ENCODE assay signal across 8 mouse cellular contexts in genomic region chr14:61555931-61556288, GRCm38 (mm10). TPM values are rescaled to one million over a fixed set of nuclear protein-coding genes. Genes with fewer than 3 reads are reported as not detected.
DNase-seq lines count a peak whose midpoint lies in the region; ATAC-seq and TF ChIP-seq lines count a peak whose summit lies in the region.

No protein-coding gene starts in this region.

- H3K4me1 ChIP-seq in kidney, postnatal 0 days (replicated peaks; ENCODE audit: insufficient read depth, low read length), result no peaks in the 10 kb centered on the region
- H3K4me1 ChIP-seq in brown adipose tissue, adult 24 weeks (ENCODE audit: control insufficient read depth, insufficient read depth, insufficient read length, low read length), result 0 out of 2 replicates have a peak, but pooled peaks cover 2% of the 10 kb centered on the region
- no peaks in the 10 kb centered on the region for H3K4me1 ChIP-seq in hindbrain, embryonic 12.5 days
- 0 out of 2 replicates have a peak, but pooled peaks cover 2% of the 10 kb centered on the region for H3K4me1 ChIP-seq in midbrain, embryonic 14.5 days (ENCODE audit: control insufficient read depth, insufficient read depth, low read length)

- H3K36me3 ChIP-seq in kidney, postnatal 0 days (ENCODE audit: insufficient read depth, low read length), result no peaks in the 10 kb centered on the region
- H3K36me3 ChIP-seq in hindbrain, embryonic 12.5 days, result no peaks in the 10 kb centered on the region
- no peaks in the 10 kb centered on the region for H3K36me3 ChIP-seq in midbrain, embryonic 14.5 days (ENCODE audit: control insufficient read depth, insufficient read depth, low read length)

- no peak for DNase-seq in kidney, postnatal 0 days (ENCODE audit: low spot score)
- no peak for DNase-seq in kidney, postnatal 10 days
- no peak for DNase-seq in midbrain, embryonic 14.5 days
- no peak for DNase-seq in thymus, adult 18-20 months
- DNase-seq in thymus, postnatal 36 days, result no peak
- DNase-seq in thymus, postnatal 14 days, result no peak

- H3K27ac ChIP-seq in kidney, postnatal 0 days, result peak overlapping the region; percentile 85
- no peak overlapping the region for H3K27ac ChIP-seq in brown adipose tissue, adult 24 weeks (replicated peaks; ENCODE audit: low read depth, low read length)
- peak overlapping the region; percentile 90 for H3K27ac ChIP-seq in hindbrain, embryonic 12.5 days
- peak overlapping the region; percentile 84 for H3K27ac ChIP-seq in midbrain, embryonic 14.5 days (replicated peaks; ENCODE audit: low read depth, low read length)

- no peaks in the 10 kb centered on the region for H3K27me3 ChIP-seq in kidney, postnatal 0 days (ENCODE audit: insufficient read depth, low read length)
- no peaks in the 10 kb centered on the region for H3K27me3 ChIP-seq in hindbrain, embryonic 12.5 days
- no peaks in the 10 kb centered on the region for H3K27me3 ChIP-seq in midbrain, embryonic 14.5 days (ENCODE audit: control insufficient read depth, insufficient read depth, low read length)

- whole genome bisulfite sequencing in kidney, postnatal 0 days, result 2% methylated on average over 6 of the region's 6 CpGs
- 8% methylated on average over 6 of the region's 6 CpGs for WGBS in hindbrain, embryonic 12.5 days
- 16% methylated on average over 6 of the region's 6 CpGs for WGBS in midbrain, embryonic 14.5 days

- peak overlapping the region; percentile 58 for H3K4me3 ChIP-seq in kidney, postnatal 0 days (replicated peaks; ENCODE audit: low read depth, low read length)
- H3K4me3 ChIP-seq in brown adipose tissue, adult 24 weeks (ENCODE audit: insufficient read depth, low read depth, low read length), result peak overlapping the region; percentile 98
- peak overlapping the region; percentile 70 for H3K4me3 ChIP-seq in hindbrain, embryonic 12.5 days
- peak overlapping the region; percentile 55 for H3K4me3 ChIP-seq in midbrain, embryonic 14.5 days (replicated peaks; ENCODE audit: low read depth, low read length)

- no peak for TF ChIP-seq CTCF in kidney, postnatal 0 days (IDR thresholded peaks at IDR 0.05; ENCODE audit: low read depth)

- ATAC-seq in kidney, postnatal 0 days (replicated peaks; ENCODE audit: low FRiP score, low read depth), result no peak
- no peak for ATAC-seq in hindbrain, embryonic 12.5 days (ENCODE audit: low FRiP score)
- ATAC-seq in midbrain, embryonic 14.5 days (ENCODE audit: low FRiP score, low TSS enrichment), result no peak

- peak overlapping the region; percentile 67 for H3K9ac ChIP-seq in kidney, postnatal 0 days (ENCODE audit: low read depth, low read length)
- H3K9ac ChIP-seq in hindbrain, embryonic 12.5 days, result peak overlapping the region; percentile 73
- peak overlapping the region; percentile 63 for H3K9ac ChIP-seq in midbrain, embryonic 14.5 days (replicated peaks; ENCODE audit: low read length)

- H3K9me3 ChIP-seq in kidney, postnatal 0 days (replicated peaks; ENCODE audit: low read length), result no peaks in the 10 kb centered on the region
- H3K9me3 ChIP-seq in hindbrain, embryonic 12.5 days (replicated peaks), result no peaks in the 10 kb centered on the region
- no peaks in the 10 kb centered on the region for H3K9me3 ChIP-seq in midbrain, embryonic 14.5 days (ENCODE audit: control insufficient read depth, low read length)

- H3K4me2 ChIP-seq in kidney, postnatal 0 days (ENCODE audit: low read length), result peak overlapping the region; percentile 85
- H3K4me2 ChIP-seq in hindbrain, embryonic 12.5 days (replicated peaks), result peak overlapping the region; percentile 92
- H3K4me2 ChIP-seq in midbrain, embryonic 14.5 days (ENCODE audit: low read length), result peak overlapping the region; percentile 73

RNA-seq across cellular contexts. Expression of gene Spryd7, which starts 0.8 kb away (rescaled TPM):
- 30.7 and 31.5 TPM in 2 replicates for polyA plus RNA-seq in kidney, postnatal 0 days (2015; fragmentation: Nextera tagmentation; extraction: Ambion mirVana)
- polyA plus RNA-seq in brown adipose tissue, adult 24 weeks (2012; ENCODE audit: insufficient read depth, insufficient read length, missing spikeins), result 30.2 and 30.7 TPM in 2 replicates
- 20.4 and 20.8 TPM in 2 replicates for polyA plus RNA-seq in hindbrain, embryonic 12.5 days (2016; fragmentation: Nextera tagmentation; extraction: Ambion mirVana)
- polyA plus RNA-seq in midbrain, embryonic 14.5 days (2014; fragmentation: Nextera tagmentation; extraction: Ambion mirVana), result 51.3 and 54.8 TPM in 2 replicates

RNA-seq across cellular contexts. Expression of gene Trim13, which starts 42.1 kb away (rescaled TPM):
- polyA plus RNA-seq in kidney, postnatal 0 days (2015; fragmentation: Nextera tagmentation; extraction: Ambion mirVana), result 22.7 and 23.6 TPM in 2 replicates
- polyA plus RNA-seq in brown adipose tissue, adult 24 weeks (2012; ENCODE audit: insufficient read depth, insufficient read length, missing spikeins), result 5.8 and 7.3 TPM in 2 replicates
- 40.5 and 49.5 TPM in 2 replicates for polyA plus RNA-seq in hindbrain, embryonic 12.5 days (2016; fragmentation: Nextera tagmentation; extraction: Ambion mirVana)
- 50.8 and 59.9 TPM in 2 replicates for polyA plus RNA-seq in midbrain, embryonic 14.5 days (2014; fragmentation: Nextera tagmentation; extraction: Ambion mirVana)

RNA-seq across cellular contexts. Expression of gene Kcnrg, which starts 51.3 kb away (rescaled TPM):
- polyA plus RNA-seq in kidney, postnatal 0 days (2015; fragmentation: Nextera tagmentation; extraction: Ambion mirVana), result 0.50 and 0.58 TPM in 2 replicates
- polyA plus RNA-seq in brown adipose tissue, adult 24 weeks (2012; ENCODE audit: insufficient read depth, insufficient read length, missing spikeins), result not detected in 2 replicates
- polyA plus RNA-seq in hindbrain, embryonic 12.5 days (2016; fragmentation: Nextera tagmentation; extraction: Ambion mirVana), result 1.8 and 2.9 TPM in 2 replicates
- 2.9 and 4.3 TPM in 2 replicates for polyA plus RNA-seq in midbrain, embryonic 14.5 days (2014; fragmentation: Nextera tagmentation; extraction: Ambion mirVana)
